Mouse (Mus musculus): Measurements from ENCODE around the gene Sned1.

GRCm38 (mm10) chr1:93326446-93326845, 90.8 kb downstream of the Sned1 start:
- no peak for TF ChIP-seq GATA1 (IDR thresholded peaks at IDR 0.05; ENCODE audit: borderline replicate concordance, low read length)
- TF ChIP-seq FLI1 (IDR thresholded peaks at IDR 0.05; ENCODE audit: low read length), result no peak
